Mouse (Mus musculus): ENCODE data around the gene Ptcd1. TPM values are rescaled to one million over a fixed set of nuclear protein-coding genes. Genes with fewer than 3 reads are reported as not detected.

Gene Ptcd1
- total and polyA plus RNA-seq, 3 experiments = 11.4 to 13.9 (median 11.7) TPM

GRCm38 (mm10) chr5:145114606-145115473 lies 52.1 kb downstream of the Ptcd1 start:
- Histone ChIP-seq H3K36me3 (replicated peaks in 1 of 2; ENCODE audit: control insufficient read depth in 1 of 2, insufficient read depth in 1 of 2, low read length in 1 of 2) (peaks cover 19 to 53% of the 10 kb centered on the region in 2 experiments), H3K9me3 (replicated peaks; ENCODE audit: low read length) (peaks cover 12% of the 10 kb centered on the region), H3K4me3 (replicated peaks in 1 of 3; ENCODE audit: low read depth in 2 of 3, low read length in 2 of 3, poor library complexity in 1 of 3) (peak overlapping the region; percentile 73 to 98 (median 97)), H3K27ac (ENCODE audit: insufficient read depth, low read depth) (peak overlapping the region; percentile 60), H3K4me2 (ENCODE audit: insufficient read depth, low read depth, poor library complexity, severe bottlenecking) (peak overlapping the region; percentile 86), H3K27me3 (replicated peaks) (no peaks in the 10 kb centered on the region), H3K4me1 (ENCODE audit: control insufficient read depth in 1 of 2, insufficient read depth in 2 of 2) (peaks cover 2 to 13% of the 10 kb centered on the region in 2 experiments; a peak in 2 of 4 replicates), H3K79me2 (replicated peaks; ENCODE audit: control insufficient read depth, extremely low read depth, insufficient read depth, poor library complexity, severe bottlenecking) (peaks cover 53% of the 10 kb centered on the region), H3K9ac (ENCODE audit: insufficient read depth, low read depth) (peak overlapping the region; percentile 77)
- in situ Hi-C loops (cut with MboI; ENCODE audit: low pct_ligation_motif_present, low pct_unique_long_range_greater_than_20kb, low sequenced_read_pairs) (no loop called here), dilution Hi-C loops (cut with MboI; ENCODE audit: extremely low pct_ligation_motif_present, extremely low pct_unique_long_range_greater_than_20kb, low sequenced_read_pairs) (no loop called here)
- TF ChIP-seq IRF4 (IDR thresholded peaks at IDR 0.05; ENCODE audit: low read depth, low read length) (peak; percentile 13; the same call in 1 of the 2 replicates), POLR2AphosphoS2 (IDR thresholded peaks at IDR 0.05; ENCODE audit: low read depth, low read length) (no peak; the same call in 1 of the 2 replicates), MXI1 (IDR thresholded peaks at IDR 0.05; ENCODE audit: low read depth, low read length) (peak; percentile 56; the same call in 1 of the 2 replicates), BHLHE40 (IDR thresholded peaks at IDR 0.05; ENCODE audit: low read depth, low read length) (no peak), CTCF (conservative IDR thresholded peaks at IDR 0.05 in 1 of 2, IDR thresholded peaks at IDR 0.05 in 1 of 2; ENCODE audit: low read depth in 2 of 2, low read length in 2 of 2) (no peak), SIN3A (IDR thresholded peaks at IDR 0.05; ENCODE audit: low read length) (peak; percentile 38; the same call in 1 of the 2 replicates), ELF1 (IDR thresholded peaks at IDR 0.05; ENCODE audit: low read depth, low read length) (peak; percentile 86)
- peak; percentile 44 for DNase-seq (ENCODE audit: extremely low read depth)

- Histone ChIP-seq H3K27me3 (replicated peaks) (no peaks in the 10 kb centered on the region), H3K79me2 (replicated peaks; ENCODE audit: control insufficient read depth, extremely low read depth, insufficient read depth, poor library complexity, severe bottlenecking) (peaks cover 46% of the 10 kb centered on the region), H3K4me2 (ENCODE audit: insufficient read depth, low read depth, poor library complexity, severe bottlenecking) (peak within 1 kb of the TSS; percentile 86), H3K9ac (ENCODE audit: insufficient read depth, low read depth) (peak within 1 kb of the TSS; percentile 77), H3K27ac (ENCODE audit: insufficient read depth, low read depth) (peak within 1 kb of the TSS; percentile 60), H3K4me3 (replicated peaks in 1 of 3; ENCODE audit: low read depth in 2 of 3, low read length in 2 of 3, poor library complexity in 1 of 3) (peak within 1 kb of the TSS; percentile 73 to 98 (median 97)), H3K4me1 (ENCODE audit: control insufficient read depth in 1 of 2, insufficient read depth in 2 of 2) (peaks cover 2 to 13% of the 10 kb centered on the region in 2 experiments; a peak in 2 of 4 replicates), H3K36me3 (replicated peaks in 1 of 2; ENCODE audit: control insufficient read depth in 1 of 2, insufficient read depth in 1 of 2, low read length in 1 of 2) (peaks cover 24 to 54% of the 10 kb centered on the region in 2 experiments), H3K9me3 (replicated peaks; ENCODE audit: low read length) (peaks cover 11% of the 10 kb centered on the region)
- dilution Hi-C loops (cut with MboI; ENCODE audit: extremely low pct_ligation_motif_present, extremely low pct_unique_long_range_greater_than_20kb, low sequenced_read_pairs) (no loop called here), in situ Hi-C loops (cut with MboI; ENCODE audit: low pct_ligation_motif_present, low pct_unique_long_range_greater_than_20kb, low sequenced_read_pairs) (no loop called here)
- peak; percentile 63 for DNase-seq (ENCODE audit: extremely low read depth)
- TF ChIP-seq ZKSCAN1 (IDR thresholded peaks at IDR 0.05; ENCODE audit: borderline replicate concordance, low read depth, low read length) = no peak
- peak; percentile 29; the same call in 1 of the 2 replicates for TF ChIP-seq NRF1 (IDR thresholded peaks at IDR 0.05; ENCODE audit: low read depth, low read length)
- peak; percentile 59; the same call in 1 of the 2 replicates for TF ChIP-seq POLR2AphosphoS2 (IDR thresholded peaks at IDR 0.05; ENCODE audit: low read depth, low read length)
- no peak; the same call in 1 of the 2 replicates for TF ChIP-seq MAZ (IDR thresholded peaks at IDR 0.05; ENCODE audit: low read depth, low read length)
- TF ChIP-seq POLR2A (IDR thresholded peaks at IDR 0.05; ENCODE audit: low read depth, low read length) = peak; percentile 86
- TF ChIP-seq NELFE (IDR thresholded peaks at IDR 0.05; ENCODE audit: low read depth, low read length) = peak; percentile 85
- TF ChIP-seq ELF1 (IDR thresholded peaks at IDR 0.05; ENCODE audit: low read depth, low read length) = peak; percentile 61; the same call in 1 of the 2 replicates
- peak; percentile 56 for TF ChIP-seq ZMIZ1 (IDR thresholded peaks at IDR 0.05; ENCODE audit: low read depth, low read length)
- TF ChIP-seq MAFK (IDR thresholded peaks at IDR 0.05; ENCODE audit: insufficient replicate concordance, low read length) = no peak
- TF ChIP-seq HCFC1 (IDR thresholded peaks at IDR 0.05; ENCODE audit: low read depth, low read length) = no peak
- no peak for TF ChIP-seq E2F4 (IDR thresholded peaks at IDR 0.05; ENCODE audit: insufficient replicate concordance, low read depth, low read length)
- peak; percentile 29; the same call in 1 of the 2 replicates for TF ChIP-seq MAX (IDR thresholded peaks at IDR 0.05; ENCODE audit: low read length)
- 0 out of 2 replicates have a peak, but pooled peaks have one; percentile 12 for TF ChIP-seq CHD2 (IDR thresholded peaks at IDR 0.05; ENCODE audit: low read length)
- TF ChIP-seq MEF2A (IDR thresholded peaks at IDR 0.05; ENCODE audit: borderline replicate concordance, low read depth, low read length) = no peak
These were observed 52.8 kb downstream of the Ptcd1 start, which contains the start of gene Arpc1b for GRCm38 (mm10) chr5:145114071-145114605. Gene Arpc1b (plus strand): TSS chr5:145114215.

Measured in CH12.LX (cell line).